ENCODE assay signal across 17 mouse cellular contexts in the genomic region with DNA sequence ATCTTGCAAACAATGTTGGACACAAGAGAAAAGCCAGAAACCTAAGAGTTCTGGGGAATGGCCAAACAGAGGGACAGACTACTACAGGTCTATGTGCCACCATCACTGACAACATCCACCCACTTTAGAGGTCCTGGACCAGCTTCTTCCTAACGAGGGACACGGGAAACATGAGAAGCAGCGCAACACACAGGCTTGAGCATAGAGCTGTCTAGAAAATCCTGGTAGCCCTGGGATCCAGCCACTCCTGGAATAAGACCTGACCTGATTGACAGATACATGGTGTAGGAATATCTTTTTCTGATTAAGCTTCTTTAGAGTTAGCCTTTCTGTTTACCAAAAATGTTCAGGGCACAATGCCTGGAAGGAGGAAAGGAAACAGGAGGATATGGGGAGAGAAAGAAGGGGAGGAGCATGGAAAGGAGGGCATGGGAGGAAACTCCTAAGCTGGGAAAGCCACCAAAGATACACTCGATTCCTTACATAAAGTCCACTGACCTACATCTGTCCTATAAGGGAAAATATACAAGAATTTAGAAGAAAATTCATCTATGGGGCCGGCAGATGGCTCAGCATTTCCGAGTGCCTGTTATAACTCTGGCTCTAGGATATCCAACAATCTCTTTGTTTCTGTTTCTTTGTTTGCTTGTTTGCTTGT.
"Had no signal": no experiment of that assay in that cellular context is flagged by ENCODE, and none has a peak within 500 bp of the region (broad histone marks: within the 10 kb centered on the region; RNA-seq: fewer than 3 reads in every experiment).

No protein-coding gene starts in this region.

- H3K27ac ChIP-seq: gastrocnemius, adult 2 months; heart, adult 2 months; heart, embryonic 13.5 days; heart, embryonic 15.5 days; hindbrain, embryonic 10.5 days; hindbrain, embryonic 12.5 days; hindbrain, embryonic 14.5 days; intestine, embryonic 15.5 days; limb, embryonic 13.5 days; limb, embryonic 15.5 days; liver, embryonic 12.5 days; liver, embryonic 14.5 days had no signal

- H3K4me3 ChIP-seq: gastrocnemius, adult 2 months; heart, adult 2 months; heart, embryonic 13.5 days; heart, embryonic 15.5 days; hindbrain, embryonic 10.5 days; hindbrain, embryonic 12.5 days; intestine, embryonic 15.5 days; limb, embryonic 13.5 days; limb, embryonic 15.5 days; liver, embryonic 12.5 days had no signal

- DNase-seq: gastrocnemius, postnatal 25 days; heart, adult 2 months; layer of hippocampus, adult 9-11 months had no signal

- ATAC-seq: hindbrain, embryonic 16.5 days; inflammation-experienced regulatory T-cells, adult 6 months; intestine, embryonic 15.5 days; intestine, postnatal 0 days; liver, embryonic 12.5 days had no signal
